Mouse (Mus musculus) heart, adult 8-10 months (tissue): ENCODE measurements around the gene Efcab10. TPM values are rescaled to one million over a fixed set of nuclear protein-coding genes. Genes with fewer than 3 reads are reported as not detected.

Source experiments
- DNase-seq: peaks from one replicate; pipeline ENCODE4 v3.0.0; 2022; ENCODE audit warnings: low spot score
- total RNA-seq, 4 experiments: library from RNA; stranded (reverse); gene quantifications; 2 replicates each; pipeline ENCODE4 v1.2.4; 2022

The Efcab10 gene
- total RNA-seq = not detected

DNA sequence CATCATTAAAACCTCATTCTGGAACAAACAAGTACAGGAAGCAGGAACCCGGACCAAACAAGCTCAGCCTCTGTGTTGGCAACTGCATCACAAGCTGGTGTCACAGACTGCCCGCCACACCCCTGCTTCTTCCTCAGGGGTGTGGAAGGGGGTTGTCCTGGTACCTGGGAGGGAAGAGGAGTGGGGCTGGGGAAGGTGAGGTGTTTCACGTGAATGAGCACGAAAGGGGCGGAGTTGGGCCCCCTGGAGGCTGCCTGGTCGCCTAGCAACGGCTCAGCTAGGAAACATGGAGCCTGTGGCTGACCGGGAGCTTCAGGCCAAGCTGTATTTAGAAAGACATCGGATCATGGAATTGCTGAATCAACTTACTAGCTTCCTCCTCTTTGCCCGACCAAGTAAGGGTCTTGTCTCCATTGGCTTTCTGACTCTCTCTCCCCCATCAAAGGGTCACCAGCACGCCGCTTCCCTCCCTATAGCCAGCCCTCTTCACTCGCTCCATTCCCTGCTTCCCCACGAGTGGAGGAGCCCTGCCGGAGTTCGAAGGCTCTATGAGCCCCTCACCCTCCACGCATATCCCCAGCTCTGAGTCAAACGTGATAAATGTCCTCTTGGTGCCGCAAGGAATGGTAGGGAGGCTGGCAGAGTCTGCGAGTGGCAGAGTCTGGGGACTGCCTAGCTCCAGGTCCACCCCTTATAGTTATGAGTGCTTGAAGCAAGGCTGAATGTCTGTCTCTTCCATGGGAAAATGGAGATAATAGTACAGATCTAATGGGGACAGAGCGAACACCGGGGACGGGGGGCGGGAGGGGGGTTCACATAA lies at the start of gene Efcab10:
TSS of gene Efcab10 (plus strand) at position 51 of the 820 bp plus-strand sequence.
- DNase-seq = no peak

GRCm38 (mm10) chr12:33344970-33345772 lies 49.5 kb upstream of the Efcab10 start:
- no peak for DNase-seq

- no peak for DNase-seq
Observed at GRCm38 (mm10) chr12:33345773-33346435, 48.8 kb upstream of the Efcab10 start.

DNA sequence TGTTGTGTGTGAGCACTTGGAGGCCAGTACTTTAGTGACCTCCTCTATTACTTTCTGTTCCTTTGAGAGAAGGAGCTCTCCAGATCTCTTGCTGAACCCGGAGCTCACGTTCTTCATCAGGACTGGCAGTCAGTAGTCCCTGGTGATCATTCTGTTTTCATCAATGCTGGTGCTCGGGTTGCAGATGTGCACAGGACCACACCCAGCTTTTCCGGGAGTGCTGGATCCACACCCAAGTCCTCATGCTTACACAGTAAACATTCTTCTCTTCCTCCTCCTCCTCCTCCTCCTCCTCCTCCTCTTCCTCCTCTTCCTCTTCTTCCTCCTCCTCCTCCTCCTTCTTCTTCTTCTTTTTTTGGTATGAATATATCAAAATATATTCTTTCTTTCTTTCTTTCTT lies 42.0 kb upstream of the Efcab10 start:
- no peak for DNase-seq

GRCm38 (mm10) chr12:33358345-33358744 lies 36.3 kb upstream of the Efcab10 start:
- no peak for DNase-seq

GRCm38 (mm10) chr12:33359209-33359608 lies 35.4 kb upstream of the Efcab10 start:
- DNase-seq = no peak

DNA sequence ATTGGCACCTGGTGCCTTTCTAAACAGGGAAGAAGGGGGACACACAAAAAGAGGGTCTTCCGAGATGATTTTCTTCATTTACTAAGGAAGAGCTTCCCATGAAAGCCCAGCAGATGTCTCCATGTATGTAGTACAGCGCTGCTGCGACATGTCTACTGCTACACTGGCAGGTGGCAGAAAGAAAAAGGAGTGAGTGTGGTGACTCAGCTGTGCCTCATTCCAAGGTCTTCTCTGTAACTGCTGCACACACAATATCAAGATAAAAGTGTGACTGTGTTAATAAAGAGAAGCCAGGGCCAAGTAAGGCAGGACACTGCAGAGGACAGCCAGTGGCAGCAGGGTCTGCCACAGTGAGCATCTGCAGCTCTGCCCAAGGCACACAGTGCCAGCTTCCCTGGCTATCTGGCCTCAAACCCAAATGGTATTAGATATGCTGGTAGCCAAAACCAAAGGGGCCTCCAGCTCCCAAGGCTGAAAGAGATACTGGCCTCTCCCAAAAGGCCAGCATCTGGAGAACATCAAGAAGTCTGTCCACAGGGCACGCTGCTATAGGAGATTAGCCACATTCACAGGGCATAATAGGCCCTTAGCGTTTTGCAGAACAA lies 34.7 kb upstream of the Efcab10 start:
- no peak for DNase-seq

GRCm38 (mm10) chr12:33360729-33361128 lies 33.9 kb upstream of the Efcab10 start:
- DNase-seq = peak; percentile 46

DNA sequence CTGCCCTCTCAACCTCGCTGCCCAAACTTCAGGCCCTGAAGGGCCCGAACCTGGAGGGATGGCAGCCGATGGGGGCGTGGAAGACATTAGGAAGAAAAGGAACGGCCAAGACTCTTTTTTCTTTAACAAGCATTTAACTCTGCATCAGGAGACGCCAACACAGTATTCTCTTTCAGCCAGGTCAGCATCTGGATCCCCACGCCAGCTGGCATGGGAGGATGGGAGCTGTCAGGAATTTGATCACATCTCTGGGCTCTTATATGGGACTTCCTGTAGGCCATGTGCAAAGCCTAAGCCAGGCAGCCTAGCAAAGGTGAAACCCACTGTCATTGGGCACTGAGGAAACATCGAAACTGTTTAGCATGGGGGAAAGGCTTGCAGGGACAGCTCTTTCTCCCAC lies 30.1 kb upstream of the Efcab10 start:
- no peak for DNase-seq

DNA sequence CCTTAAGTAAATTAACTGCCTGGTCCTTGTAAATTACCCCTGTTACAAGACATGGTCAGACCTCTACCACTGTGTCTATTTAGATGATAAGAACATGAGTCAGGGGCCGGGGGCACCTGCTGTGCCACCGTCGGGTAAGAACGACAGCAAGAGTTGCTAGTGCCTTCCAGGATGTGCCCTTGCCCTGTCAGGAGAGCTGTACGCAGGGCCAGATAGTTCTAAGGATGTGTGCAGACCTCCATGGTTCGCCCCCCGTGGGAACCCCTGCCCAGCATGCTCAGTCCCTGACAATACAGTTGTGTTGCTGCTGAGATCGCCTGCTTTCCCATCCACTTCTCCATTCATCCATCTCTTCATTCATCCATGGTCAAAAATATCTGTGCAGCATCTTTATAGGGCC lies 29.5 kb upstream of the Efcab10 start:
- DNase-seq = no peak

- DNase-seq = no peak
Observed at GRCm38 (mm10) chr12:33369555-33369954, 25.1 kb upstream of the Efcab10 start.

DNA sequence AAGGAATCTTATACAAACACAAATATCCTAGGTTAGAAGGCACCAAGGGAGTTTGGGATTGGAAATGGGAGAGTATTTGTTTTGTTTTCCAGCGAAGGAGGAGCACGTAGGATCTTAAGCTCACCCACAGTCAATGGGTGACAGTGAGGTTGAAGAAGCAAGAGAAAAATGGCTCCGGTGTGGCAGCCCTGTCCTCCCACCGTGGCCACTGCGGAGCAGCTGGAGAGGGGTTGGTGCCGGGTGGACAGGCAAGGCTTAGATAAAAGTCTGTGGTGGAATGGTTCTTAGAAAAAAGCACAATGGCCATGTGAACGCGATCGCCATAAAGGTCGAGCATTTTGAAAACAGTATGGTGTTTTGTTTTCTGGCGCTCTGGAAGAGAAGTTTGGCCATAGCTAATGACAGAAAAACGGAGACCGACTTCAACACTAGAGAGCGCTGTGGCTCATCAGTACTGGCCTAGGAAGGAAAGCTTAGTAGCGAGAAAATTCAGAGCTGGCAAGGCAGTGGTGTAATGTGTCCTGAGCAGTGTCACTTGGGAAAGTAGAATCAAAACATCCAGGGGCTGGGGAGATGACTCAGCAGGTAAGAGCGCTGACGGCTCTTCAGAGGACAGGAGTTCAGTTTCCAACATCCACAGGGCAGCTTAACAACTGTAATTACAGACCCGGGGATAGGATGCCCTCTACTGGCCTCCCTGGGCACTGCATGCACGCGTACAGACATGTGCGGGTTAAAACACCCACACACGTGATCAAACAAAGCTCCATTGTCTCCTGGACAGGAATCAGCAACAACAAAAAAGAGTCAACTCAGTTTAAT lies 14.8 kb upstream of the Efcab10 start:
- DNase-seq = peak; percentile 55

DNA sequence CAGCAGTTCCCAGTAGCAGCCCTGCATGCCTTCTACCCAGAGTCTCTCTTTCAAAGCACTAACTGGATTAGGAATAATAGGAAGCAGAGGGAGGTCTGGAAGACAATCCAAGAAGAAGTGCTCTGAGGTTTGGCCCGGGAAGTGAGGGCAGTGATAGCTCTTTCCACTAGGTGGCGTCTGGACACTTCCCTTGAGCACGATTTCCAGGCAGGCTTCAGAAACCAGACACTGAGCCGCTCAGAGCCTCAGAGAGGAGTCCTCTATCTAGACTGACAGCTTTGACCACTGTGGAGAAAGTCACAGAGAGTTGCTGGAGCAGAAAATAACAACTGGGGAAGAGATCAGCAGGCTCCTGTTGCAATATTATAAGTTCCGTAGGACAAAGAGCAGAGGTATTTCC lies 5.8 kb upstream of the Efcab10 start:
- DNase-seq = peak; percentile 59

DNA sequence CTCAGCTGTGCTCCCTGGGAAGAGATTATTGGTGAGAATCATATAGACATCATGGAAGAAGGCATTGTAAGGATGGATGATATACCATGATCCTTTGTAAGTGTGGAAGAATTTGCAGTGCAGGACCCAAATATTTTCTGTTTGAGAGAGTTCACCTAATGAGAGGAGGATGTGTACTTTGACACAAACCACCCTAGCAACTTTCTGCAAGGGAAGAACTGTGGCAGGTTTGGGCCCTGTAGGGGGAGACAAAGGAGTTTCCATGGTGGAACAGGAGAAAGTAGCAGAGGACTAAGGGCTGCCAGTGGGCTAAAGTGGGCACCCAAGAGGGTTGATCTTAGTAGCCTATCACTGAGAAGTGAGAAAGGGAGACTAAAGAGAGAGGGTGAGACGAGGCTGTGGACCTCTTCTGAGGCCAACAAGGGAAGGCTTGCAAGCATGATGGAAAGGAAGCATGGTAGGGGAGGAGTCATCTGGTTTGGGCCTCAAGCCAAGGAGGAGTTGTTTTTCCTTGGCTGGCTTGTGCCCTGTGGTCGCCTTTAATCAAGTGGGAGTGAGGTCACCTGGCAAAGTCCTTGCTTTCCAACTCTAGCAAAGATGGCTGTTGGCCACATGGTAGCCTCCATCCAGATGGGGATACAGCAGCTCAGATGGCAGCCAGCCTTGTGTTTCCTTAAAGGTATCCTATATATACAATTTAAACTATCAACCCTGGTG lies 3.7 kb upstream of the Efcab10 start:
- DNase-seq = no peak

DNA sequence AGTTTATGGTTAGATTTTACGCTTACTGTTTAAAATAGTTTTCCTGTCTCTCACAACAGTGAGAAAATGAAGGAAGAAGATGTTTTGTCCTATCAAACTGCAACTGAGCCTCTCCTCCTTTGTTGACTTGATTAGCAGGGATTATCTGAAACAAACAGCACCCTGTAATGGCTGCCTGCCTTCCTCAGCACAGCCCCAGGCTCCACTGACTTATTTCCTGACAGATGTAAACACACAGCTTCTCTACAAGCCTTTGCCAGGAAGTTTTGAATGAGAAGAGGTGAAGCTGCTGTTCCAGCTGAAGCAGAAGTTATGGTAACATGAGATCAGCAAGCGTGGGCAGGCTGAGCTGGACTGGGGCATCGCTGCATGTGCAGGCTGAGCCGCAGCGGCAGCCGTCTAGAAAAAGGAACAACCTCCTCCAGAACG lies 8.6 kb downstream of the Efcab10 start:
- no peak for DNase-seq

- DNase-seq = no peak
Observed at GRCm38 (mm10) chr12:33404996-33405395, 10.3 kb downstream of the Efcab10 start.

- no peak for DNase-seq
Observed at GRCm38 (mm10) chr12:33405398-33406026, 10.9 kb downstream of the Efcab10 start.

DNA sequence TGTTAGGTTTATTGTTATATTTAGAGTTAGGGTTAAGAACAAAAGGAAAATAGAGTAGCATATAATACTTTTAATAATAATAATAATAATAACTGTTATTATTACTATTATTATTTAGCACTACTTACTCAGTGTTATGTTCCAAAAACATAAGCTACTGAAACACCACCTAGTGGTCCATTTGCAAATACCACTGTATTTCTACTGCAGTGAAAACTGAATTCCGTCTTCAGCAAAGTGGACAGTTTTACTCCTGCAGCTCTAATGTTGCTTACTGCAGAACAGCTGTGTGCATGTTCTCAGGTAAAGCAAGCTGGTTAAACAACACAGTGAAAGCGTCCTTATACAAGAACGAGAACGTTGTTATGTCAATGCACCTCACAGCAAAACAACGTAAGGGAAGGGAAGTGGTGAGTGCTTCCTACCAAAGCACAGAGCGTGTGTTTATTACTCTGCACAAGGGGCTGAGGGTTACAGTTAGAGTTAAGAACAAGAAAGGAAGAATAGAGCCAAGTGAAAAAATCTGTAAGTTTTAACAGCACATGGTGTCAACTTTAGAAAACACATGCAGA lies 17.0 kb downstream of the Efcab10 start:
- no peak for DNase-seq

- no peak for DNase-seq
Observed at GRCm38 (mm10) chr12:33424329-33424728, 29.7 kb downstream of the Efcab10 start.
